Mouse (Mus musculus) layer of hippocampus, adult 9-11 months (tissue): ENCODE data around the gene Hecw2.

ENCODE experiments used
- DNase-seq: peaks from one replicate; pipeline ENCODE4 v3.0.0; 2022

Hecw2 gene

GRCm38 (mm10) chr1:53823687-53824445 is 371.1 kb downstream of the Hecw2 start:
- DNase-seq: peak; percentile 47

- DNase-seq: no peak
Measured at GRCm38 (mm10) chr1:53821983-53822382, 373.0 kb downstream of the Hecw2 start.

GRCm38 (mm10) chr1:53820041-53820632 is 374.8 kb downstream of the Hecw2 start:
- DNase-seq: no peak

- DNase-seq: no peak
Measured at GRCm38 (mm10) chr1:53818072-53818862, 376.7 kb downstream of the Hecw2 start.

GRCm38 (mm10) chr1:53816353-53816752 is 378.6 kb downstream of the Hecw2 start:
- no peak for DNase-seq

- no peak for DNase-seq
Measured at GRCm38 (mm10) chr1:53814077-53814705, 380.8 kb downstream of the Hecw2 start.

GRCm38 (mm10) chr1:53811919-53812318 is 383.0 kb downstream of the Hecw2 start:
- DNase-seq: no peak

GRCm38 (mm10) chr1:53808229-53808628 is 386.7 kb downstream of the Hecw2 start:
- DNase-seq: no peak

GRCm38 (mm10) chr1:53797811-53798210 is 397.2 kb downstream of the Hecw2 start:
- DNase-seq: no peak

- DNase-seq: no peak
Measured at GRCm38 (mm10) chr1:53797074-53797473, 397.9 kb downstream of the Hecw2 start.

GRCm38 (mm10) chr1:53796271-53796670 is 398.7 kb downstream of the Hecw2 start:
- DNase-seq: no peak

GRCm38 (mm10) chr1:53795591-53795990 is 399.4 kb downstream of the Hecw2 start:
- no peak for DNase-seq

GRCm38 (mm10) chr1:53795081-53795480 is 399.9 kb downstream of the Hecw2 start:
- no peak for DNase-seq

- DNase-seq: no peak
Measured at GRCm38 (mm10) chr1:53794279-53794678, 400.7 kb downstream of the Hecw2 start.

- DNase-seq: no peak
Measured at GRCm38 (mm10) chr1:53791343-53791742, 403.6 kb downstream of the Hecw2 start.

GRCm38 (mm10) chr1:53784721-53785418 is 410.1 kb downstream of the Hecw2 start, which contains the start of gene Stk17b:
Gene Stk17b (minus strand): TSS chr1:53785224.
- peak; percentile 90 for DNase-seq

GRCm38 (mm10) chr1:53784291-53784720 is 410.7 kb downstream of the Hecw2 start:
- no peak for DNase-seq

GRCm38 (mm10) chr1:53782956-53783355 is 412.0 kb downstream of the Hecw2 start:
- DNase-seq: no peak

- no peak for DNase-seq
Measured at GRCm38 (mm10) chr1:53782079-53782478, 412.9 kb downstream of the Hecw2 start.

GRCm38 (mm10) chr1:53781311-53781710 is 413.7 kb downstream of the Hecw2 start:
- DNase-seq: no peak

- DNase-seq: no peak
Measured at GRCm38 (mm10) chr1:53776176-53776905, 418.6 kb downstream of the Hecw2 start.

- no peak for DNase-seq
Measured at GRCm38 (mm10) chr1:53775545-53775944, 419.4 kb downstream of the Hecw2 start.
